Mouse (Mus musculus): Measurements from ENCODE around the gene Kdm8.

The Kdm8 gene

GRCm38 (mm10) chr7:125503374-125504092 lies 59.1 kb downstream of the Kdm8 start:
- no peak for DNase-seq (ENCODE audit: low spot score)

- no peak for DNase-seq (ENCODE audit: low spot score)
Observed at GRCm38 (mm10) chr7:125504618-125505017, 60.1 kb downstream of the Kdm8 start.

- DNase-seq (ENCODE audit: low spot score) = no peak
Observed at GRCm38 (mm10) chr7:125505568-125505967, 61.1 kb downstream of the Kdm8 start.

GRCm38 (mm10) chr7:125507279-125507678 lies 62.8 kb downstream of the Kdm8 start:
- DNase-seq (ENCODE audit: low spot score) = no peak

- DNase-seq (ENCODE audit: low spot score) = no peak
Observed at GRCm38 (mm10) chr7:125511432-125511831, 67.0 kb downstream of the Kdm8 start.

GRCm38 (mm10) chr7:125511852-125512251 lies 67.4 kb downstream of the Kdm8 start:
- DNase-seq (ENCODE audit: low spot score) = no peak
